Mouse (Mus musculus) E14TG2a.4 (cell line): ENCODE results near the gene Mphosph8.

Source experiments
- H3K27me3 ChIP-seq: 2 replicates; pipeline ENCODE4 v1.6.1; 2014; ENCODE audit warnings: low read length, control low read depth; ENCODE audit not compliant: insufficient read depth
- H3K36me3 ChIP-seq: 2 replicates; pipeline ENCODE4 v1.6.1; 2014; ENCODE audit warnings: low read length, control low read depth; ENCODE audit not compliant: insufficient read depth
- H3K4me1 ChIP-seq: replicated peaks from 2 replicates; pipeline ENCODE4 v1.6.1; 2014; ENCODE audit warnings: low read depth, low read length, control low read depth
- H3K4me3 ChIP-seq: replicated peaks from 2 replicates; pipeline ENCODE4 v1.5.1; 2014; ENCODE audit warnings: mild to moderate bottlenecking, low read length
- H3K9me3 ChIP-seq: 2 replicates; pipeline ENCODE4 v1.6.1; 2014; ENCODE audit warnings: low read length, control low read depth
- CTCF ChIP-seq: conservative IDR thresholded peaks from 2 replicates; pipeline ENCODE4 v1.5.1; 2014; ENCODE audit warnings: low read length
- NANOG ChIP-seq: IDR thresholded peaks from 2 replicates; pipeline ENCODE4 v1.6.1; 2014; ENCODE audit warnings: borderline replicate concordance, low read length, mixed read lengths
- POU5F1 ChIP-seq: IDR thresholded peaks from 2 replicates; pipeline ENCODE4 v1.6.1; 2014; ENCODE audit warnings: low read length, borderline replicate concordance

The Mphosph8 gene

GRCm38 (mm10) chr14:56667969-56668802 is at the start of gene Mphosph8:
TSS of gene Mphosph8 (plus strand) at chr14:56668248.
- peak within 1 kb of the TSS; percentile 100 for H3K4me3 ChIP-seq
- H3K36me3 ChIP-seq, result peaks cover 31% of the 10 kb centered on the region
- H3K27me3 ChIP-seq, result no peaks in the 10 kb centered on the region
- TF ChIP-seq POU5F1, result no peak
- no peak for TF ChIP-seq CTCF
- no peak for TF ChIP-seq NANOG
- peaks cover 39% of the 10 kb centered on the region for H3K4me1 ChIP-seq
- no peaks in the 10 kb centered on the region for H3K9me3 ChIP-seq

- no peaks in the 10 kb centered on the region for H3K9me3 ChIP-seq
- TF ChIP-seq CTCF (no peak), POU5F1 (no peak), NANOG (no peak)
- H3K36me3 ChIP-seq, result no peaks in the 10 kb centered on the region
- H3K27me3 ChIP-seq, result peaks cover 4% of the 10 kb centered on the region
- H3K4me1 ChIP-seq, result no peaks in the 10 kb centered on the region
- no peak overlapping the region for H3K4me3 ChIP-seq
Observed at GRCm38 (mm10) chr14:56620425-56620824, 47.6 kb upstream of the Mphosph8 start.

DNA sequence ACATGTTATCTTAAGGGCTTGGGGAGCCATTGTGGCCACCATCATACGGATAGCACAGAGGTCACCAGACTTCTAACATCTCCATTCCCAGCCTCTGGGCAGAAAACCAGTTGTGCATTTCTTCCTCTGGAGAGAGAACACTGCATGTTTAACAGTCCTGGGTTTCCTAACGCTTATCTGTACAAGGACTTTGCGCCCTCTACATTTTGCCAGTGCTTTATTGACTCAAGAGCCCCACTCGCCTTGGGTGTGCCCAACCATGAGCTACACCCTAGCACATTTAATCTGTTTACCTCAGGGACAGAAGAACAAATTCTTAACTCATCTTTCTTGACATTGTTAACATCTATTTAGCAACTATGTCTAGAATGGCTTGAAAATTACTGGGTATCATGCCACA is 41.8 kb upstream of the Mphosph8 start:
- no peak for TF ChIP-seq NANOG
- TF ChIP-seq CTCF, result no peak
- TF ChIP-seq POU5F1, result no peak
- Histone ChIP-seq H3K9me3 (peaks cover 5% of the 10 kb centered on the region; the same call in 1 of the 2 replicates), H3K4me3 (no peak overlapping the region), H3K36me3 (no peaks in the 10 kb centered on the region), H3K4me1 (no peaks in the 10 kb centered on the region), H3K27me3 (peaks cover 4% of the 10 kb centered on the region)

- H3K27me3 ChIP-seq, result peaks cover 4% of the 10 kb centered on the region
- H3K4me1 ChIP-seq, result no peaks in the 10 kb centered on the region
- peaks cover 5% of the 10 kb centered on the region; the same call in 1 of the 2 replicates for H3K9me3 ChIP-seq
- H3K4me3 ChIP-seq, result no peak overlapping the region
- TF ChIP-seq NANOG (no peak), CTCF (no peak), POU5F1 (no peak)
- no peaks in the 10 kb centered on the region for H3K36me3 ChIP-seq
Observed at GRCm38 (mm10) chr14:56628336-56628735, 39.7 kb upstream of the Mphosph8 start.

DNA sequence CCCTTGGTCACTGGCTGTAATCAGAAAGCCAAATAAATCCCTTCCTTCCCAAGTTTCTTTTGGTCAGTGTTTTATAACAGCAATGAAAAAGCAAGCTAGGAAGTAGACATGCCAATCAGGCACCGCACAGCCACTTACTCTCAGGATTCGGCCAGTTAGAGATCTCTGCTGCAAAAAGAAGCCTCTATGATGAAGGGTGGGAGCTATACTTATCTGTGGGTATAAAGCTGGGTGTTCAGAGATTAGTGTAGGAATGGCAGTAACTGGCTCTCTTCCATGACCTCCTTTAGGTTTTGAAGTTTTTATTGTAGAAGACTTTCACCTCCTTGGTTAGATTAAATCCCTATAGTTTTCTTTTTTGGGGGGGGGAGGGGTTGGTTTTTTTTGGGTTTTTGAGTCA is 36.9 kb upstream of the Mphosph8 start:
- H3K4me1 ChIP-seq, result no peaks in the 10 kb centered on the region
- H3K4me3 ChIP-seq, result no peak overlapping the region
- H3K27me3 ChIP-seq, result no peaks in the 10 kb centered on the region
- no peaks in the 10 kb centered on the region for H3K36me3 ChIP-seq
- H3K9me3 ChIP-seq, result peaks cover 5% of the 10 kb centered on the region; the same call in 1 of the 2 replicates
- TF ChIP-seq CTCF, result no peak
- TF ChIP-seq NANOG, result no peak
- TF ChIP-seq POU5F1, result no peak

- peaks cover 8% of the 10 kb centered on the region for H3K4me1 ChIP-seq
- no peaks in the 10 kb centered on the region for H3K36me3 ChIP-seq
Observed at GRCm38 (mm10) chr14:56647206-56647605, 20.8 kb upstream of the Mphosph8 start.

DNA sequence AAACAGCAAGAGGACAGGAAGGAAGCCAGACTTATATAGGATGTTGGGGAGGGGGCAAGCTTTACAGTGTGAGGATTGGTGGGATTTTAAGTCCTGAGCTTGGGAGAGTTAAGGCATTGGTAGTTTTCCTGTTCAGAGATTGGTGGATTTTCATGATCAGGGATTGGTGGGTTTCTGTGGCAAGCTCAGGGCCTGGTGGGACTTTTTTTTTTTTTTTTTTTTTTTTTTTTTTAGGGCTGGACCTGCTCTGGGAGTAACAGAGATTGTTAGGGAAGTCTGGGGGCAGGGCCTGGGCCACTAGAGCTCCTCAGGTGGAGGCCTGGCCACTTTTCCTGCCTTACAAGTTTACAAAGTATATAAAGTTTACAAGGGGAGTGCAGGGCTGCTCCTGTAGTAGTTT is 18.6 kb upstream of the Mphosph8 start:
- Histone ChIP-seq H3K27me3 (no peaks in the 10 kb centered on the region), H3K4me3 (no peak overlapping the region), H3K36me3 (no peaks in the 10 kb centered on the region), H3K4me1 (peaks cover 8% of the 10 kb centered on the region), H3K9me3 (peaks cover 8% of the 10 kb centered on the region; the same call in 1 of the 2 replicates)
- no peak for TF ChIP-seq CTCF
- no peak for TF ChIP-seq POU5F1
- no peak for TF ChIP-seq NANOG

More at GRCm38 (mm10) chr14:56647206-56647605, 20.8 kb upstream of the Mphosph8 start:
- TF ChIP-seq POU5F1 (no peak), NANOG (no peak), CTCF (no peak)
- Histone ChIP-seq H3K27me3 (no peaks in the 10 kb centered on the region), H3K4me3 (no peak overlapping the region), H3K9me3 (no peaks in the 10 kb centered on the region)

DNA sequence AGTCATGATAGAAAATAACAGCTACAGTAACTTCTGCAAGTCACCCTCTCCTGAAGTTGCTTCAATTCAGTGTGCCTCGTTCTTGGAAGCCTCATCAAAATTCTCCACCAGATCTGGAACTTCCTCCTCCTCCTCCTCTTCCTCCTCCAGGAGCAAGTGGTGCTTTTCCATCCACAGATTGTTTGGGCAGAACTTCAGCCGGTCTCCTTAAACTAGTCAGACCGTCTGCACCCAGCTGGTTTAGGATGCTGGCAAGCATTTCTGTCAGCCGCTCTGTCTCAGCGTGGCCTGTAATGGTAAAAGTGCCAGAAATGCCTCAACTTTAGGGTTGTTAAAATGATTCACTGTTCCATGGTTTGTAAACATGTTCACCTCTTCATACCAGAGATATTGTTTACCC is 2.4 kb upstream of the Mphosph8 start:
- peaks cover 7% of the 10 kb centered on the region for H3K36me3 ChIP-seq
- H3K4me1 ChIP-seq, result peaks cover 29% of the 10 kb centered on the region
- no peak for TF ChIP-seq CTCF
- no peak for TF ChIP-seq POU5F1
- no peak for TF ChIP-seq NANOG
- H3K9me3 ChIP-seq, result no peaks in the 10 kb centered on the region
- no peaks in the 10 kb centered on the region for H3K27me3 ChIP-seq
- H3K4me3 ChIP-seq, result no peak overlapping the region
